Mouse (Mus musculus) R1 (cell line): ENCODE measurements at regions not wholly inside any gene's neighbourhood (a gene's known extent, or its start where the extent isn't known, plus 50 kb on each side); places are given as distances from the start of the nearest gene placed in this dataset.
A peak's percentile ranks its signal among the peaks of the same experiment; 100 is the strongest.

ENCODE experiments used
- DNase-seq: peaks from one replicate; pipeline ENCODE4 v3.0.0-alpha.2; 2018; ENCODE audit warnings: low read depth, low spot score

DNA sequence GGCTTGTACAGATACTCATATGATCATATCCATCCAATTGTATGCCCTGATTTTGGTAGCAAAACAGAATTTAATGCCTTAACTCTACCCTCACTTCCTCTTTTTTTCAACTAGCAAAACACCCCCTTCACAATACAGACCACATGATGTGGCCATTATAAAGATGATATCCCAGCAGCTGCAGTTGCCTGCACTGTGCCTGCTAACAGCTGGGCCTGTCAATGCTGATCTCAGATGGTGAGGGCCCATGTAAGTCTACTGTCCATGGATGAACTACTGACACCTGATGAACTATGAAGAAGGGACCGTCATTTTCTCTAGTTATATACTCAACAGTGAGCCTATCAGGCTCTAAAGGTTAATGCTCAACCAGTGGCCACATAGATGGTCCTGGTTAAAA, 191.8 kb upstream of the Fmr1 start:
- DNase-seq: no peak

DNA sequence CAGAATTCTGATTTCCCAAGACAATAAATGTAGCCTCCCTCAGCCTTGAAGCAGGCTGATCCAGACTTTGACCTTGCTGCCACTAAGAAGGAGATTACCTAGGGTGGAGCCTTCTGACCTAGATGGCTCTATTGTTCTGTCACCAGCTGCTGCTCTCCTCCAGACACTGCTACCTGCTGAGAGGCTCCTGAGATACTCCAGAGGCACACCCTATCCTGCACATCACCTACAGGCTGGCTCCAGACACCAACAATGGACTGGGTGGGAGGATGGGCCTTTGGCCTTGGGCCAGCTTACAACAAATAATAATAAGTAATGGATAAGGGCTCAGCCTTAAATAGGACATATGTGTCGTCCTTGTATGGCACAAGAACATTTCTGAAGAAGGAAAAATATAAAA, 186.3 kb upstream of the Fmr1 start:
- peak; percentile 90 for DNase-seq

GRCm38 (mm10) chrX:68494398-68495143, 183.8 kb upstream of the Fmr1 start:
- no peak for DNase-seq

- DNase-seq: no peak
Measured at GRCm38 (mm10) chrX:68495144-68495493, 183.2 kb upstream of the Fmr1 start.

DNA sequence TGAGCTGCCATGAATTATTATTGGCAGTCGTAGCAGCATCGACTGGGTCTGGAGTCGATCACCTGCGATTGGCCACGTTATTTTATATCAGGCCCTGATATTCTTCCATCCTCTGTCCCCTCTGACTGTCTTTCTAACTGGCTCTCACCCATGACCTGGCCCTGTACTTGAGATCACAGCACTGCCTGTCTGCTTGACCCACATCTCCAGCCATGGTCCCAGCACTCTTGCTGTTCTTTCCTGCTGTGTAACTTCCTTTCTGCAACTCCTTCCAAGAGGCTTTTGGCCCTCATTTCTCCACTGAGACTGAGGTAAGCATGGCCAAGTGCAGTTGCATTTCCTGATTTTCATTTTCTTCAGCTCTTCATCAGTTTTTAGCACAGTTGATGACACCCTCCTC, 182.6 kb upstream of the Fmr1 start:
- DNase-seq: no peak

GRCm38 (mm10) chrX:68497886-68498285, 180.5 kb upstream of the Fmr1 start:
- DNase-seq: no peak

GRCm38 (mm10) chrX:68502938-68503337, 175.4 kb upstream of the Fmr1 start:
- DNase-seq: no peak

- no peak for DNase-seq
Measured at GRCm38 (mm10) chrX:68507664-68508063, 170.7 kb upstream of the Fmr1 start.

GRCm38 (mm10) chrX:68512213-68512766, 166.1 kb upstream of the Fmr1 start:
- peak; percentile 96 for DNase-seq

GRCm38 (mm10) chrX:68546561-68546960, 131.8 kb upstream of the Fmr1 start:
- DNase-seq: no peak

DNA sequence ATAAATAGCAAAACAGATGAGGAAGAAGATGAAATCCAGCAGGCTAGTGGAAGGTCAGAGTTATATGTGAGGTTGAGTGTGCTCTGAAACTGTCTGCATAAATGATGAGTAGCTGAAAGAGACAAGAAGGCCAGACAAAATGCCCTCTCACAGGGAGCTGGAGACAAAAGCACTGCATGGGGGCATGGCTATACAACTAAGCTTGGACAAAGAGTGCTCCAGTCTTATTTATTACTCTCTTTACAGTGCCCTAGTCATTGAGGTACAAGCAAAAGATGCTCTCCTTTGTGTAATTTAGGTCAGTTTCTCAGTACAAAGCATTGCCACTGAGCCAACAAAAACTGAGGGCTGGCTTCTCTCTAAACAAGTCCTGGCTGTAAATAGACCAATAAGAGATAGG, 124.3 kb upstream of the Fmr1 start:
- DNase-seq: peak; percentile 52

- no peak for DNase-seq
Measured at GRCm38 (mm10) chrX:68557717-68558116, 120.6 kb upstream of the Fmr1 start.

DNA sequence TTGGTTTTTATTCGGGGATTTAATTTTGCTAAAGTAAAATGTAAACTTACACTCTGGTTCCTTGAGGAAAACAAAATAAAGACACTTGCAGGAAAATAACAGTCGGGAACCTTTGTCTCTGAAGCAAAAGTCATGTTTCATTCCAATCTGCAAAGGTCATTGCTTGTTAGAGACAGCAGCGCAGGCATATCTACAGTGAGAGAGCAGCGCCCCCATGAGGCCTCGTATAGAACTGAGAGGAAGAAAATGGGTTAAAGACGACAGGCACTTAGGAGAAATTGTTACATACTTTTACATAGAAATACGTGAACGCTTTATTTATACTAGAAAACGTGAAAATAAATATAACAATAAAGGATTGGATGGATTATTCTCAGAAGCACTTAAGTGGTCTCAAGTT, 93.1 kb upstream of the Fmr1 start:
- peak; percentile 65 for DNase-seq

DNA sequence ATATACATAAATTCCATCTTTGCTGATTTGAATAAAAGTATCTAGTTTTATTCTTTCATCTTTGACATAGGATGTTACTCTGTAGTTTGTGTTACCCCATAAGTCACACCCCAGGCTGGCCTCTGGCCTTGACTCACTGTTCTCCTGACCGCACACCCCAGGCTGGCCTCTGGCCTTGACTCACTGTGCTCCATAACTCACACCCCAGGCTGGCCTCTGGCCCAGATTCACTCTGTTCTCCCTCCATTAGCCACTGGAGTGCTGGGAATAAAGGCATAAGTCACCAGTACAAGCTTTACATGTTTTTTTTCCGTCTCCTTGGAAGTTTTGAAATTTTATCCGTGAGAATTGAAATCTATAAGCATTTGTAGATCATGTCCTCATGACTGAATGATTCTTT, 56.2 kb upstream of the Fmr1 start:
- no peak for DNase-seq
